Mouse (Mus musculus): ENCODE measurements at regions not wholly inside any gene's neighbourhood (a gene's known extent, or its start where the extent isn't known, plus 50 kb on each side); places are given as distances from the start of the nearest gene placed in this dataset.

DNA sequence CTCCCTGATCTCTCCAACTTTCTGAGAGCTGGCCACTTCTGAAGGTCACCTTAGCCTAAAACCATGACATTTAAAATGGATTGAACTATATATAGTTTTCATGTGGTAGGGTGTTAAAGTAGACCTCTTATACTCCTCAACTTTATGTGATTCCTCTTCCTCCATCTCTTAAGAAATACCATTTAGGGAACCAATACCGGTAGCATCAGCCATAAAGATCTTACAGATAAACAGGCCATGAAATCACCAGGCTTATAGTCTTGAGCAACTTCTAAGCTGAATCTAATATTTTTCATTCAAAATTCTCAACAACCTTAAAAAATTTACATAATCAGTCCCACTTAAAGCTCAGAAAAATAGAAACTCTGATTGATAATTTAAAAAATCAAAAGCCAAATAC, 56.2 kb downstream of the Rpl36a-ps1 start:
- DNase-seq (ENCODE audit: low spot score in 2 of 2): no peak

- no peak for DNase-seq (ENCODE audit: low spot score in 2 of 2)
Observed at GRCm38 (mm10) chr14:98937373-98937772, 56.7 kb downstream of the Rpl36a-ps1 start.

- DNase-seq (ENCODE audit: low spot score in 2 of 2): no peak
Observed at GRCm38 (mm10) chr14:98933371-98933916, 60.7 kb downstream of the Rpl36a-ps1 start.

DNA sequence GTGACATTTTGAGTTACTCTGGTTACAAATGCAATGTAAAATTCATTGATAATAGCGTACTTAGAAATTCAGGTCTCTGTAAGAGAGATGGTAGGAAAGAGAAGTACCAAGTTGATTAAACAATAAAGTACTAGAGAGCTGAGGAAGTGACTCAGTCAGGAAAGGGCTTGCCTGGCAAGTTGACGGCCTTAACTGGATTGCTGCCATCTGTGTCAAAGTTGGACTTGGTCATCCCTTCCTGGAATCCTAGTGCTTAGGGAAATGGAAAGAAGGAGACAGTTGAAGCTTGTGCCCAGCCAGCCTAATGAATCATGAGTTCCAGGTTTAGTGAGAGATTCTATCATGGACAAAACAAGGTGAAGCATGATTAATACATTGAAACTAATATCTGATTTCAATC, 64.8 kb downstream of the Rpl36a-ps1 start:
- no peak for DNase-seq (ENCODE audit: low spot score in 2 of 2)

DNA sequence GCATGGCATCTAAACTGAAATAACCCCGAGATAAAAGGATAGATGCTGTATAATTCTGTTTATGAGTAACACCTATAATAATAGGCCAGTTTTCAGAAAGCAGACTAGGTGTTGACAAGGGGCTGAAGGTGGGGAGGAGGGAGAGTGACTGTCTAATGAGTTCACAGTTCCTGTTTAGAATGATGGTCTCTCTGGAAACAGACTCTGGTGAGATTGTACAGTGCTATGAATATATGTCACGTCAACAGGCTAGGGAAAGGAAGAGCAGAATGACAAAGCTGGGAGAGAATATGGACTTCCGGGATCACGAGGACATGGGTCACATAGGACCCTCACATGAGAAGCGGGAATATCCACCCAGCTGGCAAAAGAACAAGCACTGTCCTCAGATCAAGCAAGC, 85.9 kb downstream of the Rpl36a-ps1 start:
- no peak for DNase-seq (ENCODE audit: low spot score in 2 of 2)

- no peak for DNase-seq (ENCODE audit: low spot score in 2 of 2)
Observed at GRCm38 (mm10) chr14:98898876-98899275, 95.2 kb downstream of the Rpl36a-ps1 start.

DNA sequence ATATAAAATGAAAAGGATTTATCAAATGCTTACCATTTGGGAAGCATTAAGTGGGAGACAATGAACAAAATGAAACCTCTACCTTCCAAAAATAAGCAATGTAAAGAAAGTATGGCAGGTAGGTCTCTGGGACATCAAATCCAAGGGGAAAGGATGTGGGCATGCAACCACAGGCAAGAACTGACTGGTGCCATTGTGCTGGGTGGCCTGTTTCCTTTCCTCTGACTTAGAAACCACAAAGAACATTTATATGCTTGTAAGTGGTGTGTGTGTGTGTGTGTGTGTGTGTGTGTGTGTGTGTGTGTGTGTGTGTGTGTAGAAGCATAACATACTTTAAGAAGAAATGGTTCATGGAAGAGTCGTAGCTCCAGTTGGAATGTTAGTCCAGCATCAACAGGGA, 96.7 kb downstream of the Rpl36a-ps1 start:
- no peak for DNase-seq (ENCODE audit: low spot score in 2 of 2)

DNA sequence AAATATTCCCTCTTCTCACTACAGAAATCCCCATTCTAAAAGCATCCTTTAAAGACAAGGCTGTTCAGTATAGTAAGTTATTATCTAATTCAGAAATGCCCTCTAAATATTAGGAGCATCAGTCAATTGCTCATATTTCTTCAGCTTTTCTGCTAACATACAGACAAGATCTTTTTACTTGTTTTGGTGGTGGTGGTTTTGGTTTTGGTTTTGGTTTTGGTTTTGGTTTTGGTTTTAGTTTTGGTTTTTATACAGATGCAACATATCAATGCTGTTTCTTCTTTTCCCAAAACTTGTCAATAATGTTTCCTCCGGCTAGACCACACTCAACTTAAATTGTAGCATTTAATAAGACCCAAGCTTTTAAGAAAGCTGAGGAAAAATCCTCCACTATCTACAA, 98.2 kb downstream of the Rpl36a-ps1 start:
- no peak for DNase-seq (ENCODE audit: low spot score in 2 of 2)

GRCm38 (mm10) chr14:98892670-98893069, 101.4 kb downstream of the Rpl36a-ps1 start:
- DNase-seq (ENCODE audit: low spot score in 2 of 2): no peak

DNA sequence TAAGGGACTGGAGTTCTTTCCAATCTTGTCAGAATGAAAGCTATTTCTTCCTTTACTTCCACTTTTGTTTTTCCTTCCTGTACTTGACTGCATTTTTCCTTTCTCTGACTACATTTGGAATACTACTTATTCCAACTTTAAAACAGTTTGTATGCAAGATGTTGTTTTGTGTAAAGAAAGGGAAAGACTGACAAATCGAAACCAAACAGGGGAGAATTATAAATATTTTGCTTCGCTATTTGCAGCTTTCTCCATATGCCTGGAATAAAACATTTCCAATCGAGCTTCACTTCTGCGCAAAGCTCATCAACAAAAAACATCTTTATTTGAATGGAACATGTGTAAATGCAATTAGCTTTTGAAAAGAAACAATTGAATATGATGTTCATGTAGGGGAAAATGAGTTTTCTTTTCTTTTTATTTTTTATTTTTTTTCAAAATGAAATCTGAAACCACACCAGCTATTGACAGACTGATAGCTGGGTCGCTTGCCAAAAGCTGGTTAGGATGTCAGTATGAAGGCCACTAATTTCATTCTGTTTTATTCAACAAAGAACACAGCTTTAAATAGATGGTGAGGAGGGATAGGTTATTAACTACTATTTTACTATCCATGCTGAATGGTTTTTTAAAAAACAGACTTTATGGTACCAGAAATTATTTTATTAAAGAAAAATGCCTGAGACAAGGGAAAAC, 102.7 kb downstream of the Rpl36a-ps1 start:
- DNase-seq (ENCODE audit: low spot score in 2 of 2): no peak

DNA sequence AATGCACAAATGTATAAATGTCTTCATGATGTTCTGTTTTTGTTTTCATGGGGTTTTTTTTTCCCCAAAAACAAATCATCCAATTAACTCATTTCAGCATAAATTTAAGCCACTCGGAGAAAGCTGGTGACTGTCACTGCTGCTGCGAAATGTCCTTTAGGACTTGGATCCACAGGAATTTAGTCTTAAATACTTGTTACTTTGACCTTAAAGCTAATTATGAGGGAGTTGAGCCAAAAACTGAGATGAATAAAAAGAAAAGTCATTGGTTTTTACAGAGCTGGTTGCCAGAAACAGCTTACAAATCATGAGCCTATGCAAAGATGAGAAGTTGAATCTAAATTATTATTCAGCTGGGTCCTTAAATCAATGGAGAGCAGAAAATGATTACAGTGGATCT, 106.5 kb downstream of the Rpl36a-ps1 start:
- DNase-seq (ENCODE audit: low spot score in 2 of 2): no peak

GRCm38 (mm10) chr14:98886982-98887381, 107.1 kb downstream of the Rpl36a-ps1 start:
- no peak for DNase-seq (ENCODE audit: low spot score in 2 of 2)

- no peak for DNase-seq (ENCODE audit: low spot score in 2 of 2)
Observed at GRCm38 (mm10) chr14:98882586-98882985, 111.5 kb downstream of the Rpl36a-ps1 start.

DNA sequence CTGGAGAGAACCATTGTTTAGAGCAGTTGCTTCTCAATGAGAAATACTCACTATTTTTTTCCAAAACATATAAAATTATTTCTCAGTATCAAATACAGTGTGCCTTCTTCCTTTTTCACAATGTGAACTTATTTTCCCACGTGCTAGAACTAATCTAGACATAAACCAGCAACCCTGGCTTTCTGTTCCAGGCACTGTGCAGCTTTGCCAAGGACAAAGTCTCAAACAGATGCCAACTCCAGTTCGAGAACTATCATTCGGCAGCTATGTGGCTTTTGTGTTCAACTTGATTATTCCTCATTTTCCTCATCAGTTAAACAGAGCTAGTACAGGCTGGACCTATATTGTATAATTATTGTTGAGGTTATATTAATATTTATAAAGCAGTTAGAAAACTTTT, 116.2 kb downstream of the Rpl36a-ps1 start:
- no peak for DNase-seq (ENCODE audit: low spot score in 2 of 2)

- no peak for DNase-seq (ENCODE audit: low spot score in 2 of 2)
Observed at GRCm38 (mm10) chr14:98873446-98873845, 120.7 kb downstream of the Rpl36a-ps1 start.

DNA sequence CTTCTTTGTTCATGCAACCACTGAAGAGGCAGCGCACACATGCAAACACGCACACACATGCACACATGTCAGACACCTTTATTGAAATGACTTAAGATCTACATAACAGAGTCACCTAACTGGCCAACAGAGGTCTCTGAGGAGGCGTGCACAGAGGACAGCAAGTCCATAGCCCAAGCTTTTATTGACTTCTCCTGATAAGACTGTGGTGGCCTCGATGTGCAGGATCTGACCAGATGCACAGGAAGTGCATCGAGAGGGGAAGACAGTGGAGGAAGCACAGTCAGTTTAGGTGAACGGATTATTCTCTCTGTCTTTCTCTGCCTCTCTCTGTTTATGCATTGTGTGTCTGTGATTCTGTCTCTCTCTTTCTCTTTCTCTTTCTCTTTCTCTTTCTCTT, 124.2 kb downstream of the Rpl36a-ps1 start:
- DNase-seq (ENCODE audit: low spot score in 2 of 2): no peak

- no peak for DNase-seq (ENCODE audit: low spot score in 2 of 2)
Observed at GRCm38 (mm10) chr14:98866880-98867279, 127.2 kb downstream of the Rpl36a-ps1 start.

DNA sequence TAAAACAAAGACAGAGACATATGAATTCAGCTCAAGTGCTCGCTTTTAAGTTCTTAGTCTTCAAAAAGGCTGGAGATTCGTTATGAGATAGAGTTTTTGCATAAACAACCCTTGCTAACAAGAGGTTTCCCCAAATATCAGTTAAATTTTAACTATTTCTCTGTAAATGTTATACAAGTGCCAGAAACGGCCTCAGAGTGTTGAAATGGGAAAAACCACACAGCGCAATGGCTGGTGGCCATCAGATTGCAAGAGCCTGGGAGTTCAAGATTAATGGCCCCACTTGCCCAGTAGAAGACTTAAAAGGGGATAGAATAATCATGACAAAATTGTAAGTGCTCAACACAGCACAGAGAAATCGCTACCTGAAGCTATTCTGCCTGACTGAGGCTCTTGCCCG, 130.1 kb downstream of the Rpl36a-ps1 start:
- DNase-seq (ENCODE audit: low spot score in 2 of 2): no peak

DNA sequence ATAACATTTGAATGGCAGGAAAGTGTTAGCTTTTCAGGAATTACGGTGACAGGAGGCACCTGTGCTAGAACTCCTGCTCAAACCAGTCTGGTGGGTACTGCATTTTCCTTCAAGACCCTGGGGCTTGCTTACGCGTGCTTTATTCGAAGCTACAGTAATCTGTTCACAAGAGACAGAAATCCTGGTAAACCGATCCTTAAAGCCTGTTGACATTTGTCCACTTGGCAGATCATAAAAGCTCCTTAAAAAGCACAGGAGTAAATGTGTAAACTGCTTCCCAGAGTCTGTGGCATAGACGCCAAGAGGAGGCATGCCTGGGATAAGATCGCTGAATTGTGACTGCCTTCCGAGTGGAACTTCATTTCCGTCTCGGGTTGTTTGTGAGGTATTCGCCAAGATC, 130.5 kb downstream of the Rpl36a-ps1 start:
- DNase-seq (ENCODE audit: low spot score in 2 of 2): no peak

GRCm38 (mm10) chr14:98862095-98862735, 131.9 kb downstream of the Rpl36a-ps1 start:
- no peak for DNase-seq (ENCODE audit: low spot score in 2 of 2)

DNA sequence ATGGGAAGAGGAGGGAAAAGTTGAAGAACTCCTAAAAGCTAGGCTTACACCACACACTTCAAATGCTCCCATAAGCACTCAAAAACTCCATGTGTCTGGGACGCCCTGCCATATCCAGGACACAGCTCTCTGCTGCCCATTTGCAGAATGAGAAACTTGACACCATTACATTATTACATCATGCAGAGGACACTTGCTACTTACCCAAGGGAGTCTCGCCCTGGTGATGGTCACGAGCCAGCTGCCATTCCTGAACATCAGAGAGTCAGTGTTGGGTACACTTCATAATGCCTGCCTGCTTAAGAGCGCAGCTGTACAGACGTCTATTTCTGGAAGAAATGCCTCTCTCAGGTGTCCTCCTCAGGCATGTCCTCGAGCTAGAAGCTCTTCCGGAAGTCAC, 135.3 kb downstream of the Rpl36a-ps1 start:
- no peak for DNase-seq (ENCODE audit: low spot score in 2 of 2)

GRCm38 (mm10) chr14:98848500-98848899, 145.6 kb downstream of the Rpl36a-ps1 start:
- no peak for DNase-seq (ENCODE audit: low spot score in 2 of 2)

GRCm38 (mm10) chr14:98844221-98844620, 149.9 kb downstream of the Rpl36a-ps1 start:
- DNase-seq (ENCODE audit: low spot score in 2 of 2): no peak

All from gastrocnemius, postnatal 4 days (tissue).